Mouse (Mus musculus): Measurements from ENCODE around the gene Dpagt1. TPM values are rescaled to one million over a fixed set of nuclear protein-coding genes. Genes with fewer than 3 reads are reported as not detected.
A peak's percentile ranks its signal among the peaks of the same experiment; 100 is the strongest.

Dpagt1 gene
- total and polyA plus RNA-seq, 3 experiments = 14.9 to 43.5 TPM; not detected in 1

GRCm38 (mm10) chr9:44317452-44317851 lies 8.4 kb upstream of the Dpagt1 start:
- Histone ChIP-seq H3K27ac (ENCODE audit: control insufficient read depth, low read depth, low read length) (no peak overlapping the region), H3K79me2 (ENCODE audit: control insufficient read depth, insufficient read depth, low read length, poor library complexity) (peaks cover 9% of the 10 kb centered on the region; the same call in 1 of the 2 replicates), H3K36me3 (ENCODE audit: control insufficient read depth in 1 of 2, insufficient read depth in 2 of 2, low read length in 2 of 2) (peaks cover 0 to 10% of the 10 kb centered on the region in 2 experiments; a peak in 2 of 4 replicates), H3K9ac (ENCODE audit: control insufficient read depth, low read depth, low read length, poor library complexity, severe bottlenecking) (no peak overlapping the region), H3K4me1 (ENCODE audit: control insufficient read depth in 1 of 2, insufficient read depth in 2 of 2, low read length in 2 of 2) (peaks cover 8 to 12% of the 10 kb centered on the region in 2 experiments), H3K9me3 (replicated peaks; ENCODE audit: insufficient read depth, low read length) (no peaks in the 10 kb centered on the region), H3K27me3 (ENCODE audit: control insufficient read depth in 1 of 2, insufficient read depth in 2 of 2, low read length in 2 of 2) (no peaks in the 10 kb centered on the region), H3K4me3 (ENCODE audit: control insufficient read depth in 1 of 2, insufficient read depth in 1 of 2, low read depth in 2 of 2, low read length in 2 of 2) (no peak overlapping the region)
- no peak for DNase-seq (ENCODE audit: low read depth, low spot score)
- TF ChIP-seq E2F4 (IDR thresholded peaks at IDR 0.05; ENCODE audit: borderline replicate concordance, low read depth, low read length) (no peak), USF1 (IDR thresholded peaks at IDR 0.05; ENCODE audit: low read depth, low read length) (peak; percentile 73), BHLHE40 (IDR thresholded peaks at IDR 0.05; ENCODE audit: borderline replicate concordance, low read depth, low read length) (no peak)

- Histone ChIP-seq H3K4me1 (ENCODE audit: control insufficient read depth in 1 of 2, insufficient read depth in 2 of 2, low read length in 2 of 2) (peaks cover 8 to 12% of the 10 kb centered on the region in 2 experiments), H3K9ac (ENCODE audit: control insufficient read depth, low read depth, low read length, poor library complexity, severe bottlenecking) (no peak overlapping the region), H3K36me3 (ENCODE audit: control insufficient read depth in 1 of 2, insufficient read depth in 2 of 2, low read length in 2 of 2) (peaks cover 0 to 10% of the 10 kb centered on the region in 2 experiments; a peak in 2 of 4 replicates), H3K9me3 (replicated peaks; ENCODE audit: insufficient read depth, low read length) (no peaks in the 10 kb centered on the region), H3K79me2 (ENCODE audit: control insufficient read depth, insufficient read depth, low read length, poor library complexity) (peaks cover 9% of the 10 kb centered on the region; the same call in 1 of the 2 replicates), H3K27me3 (ENCODE audit: control insufficient read depth in 1 of 2, insufficient read depth in 2 of 2, low read length in 2 of 2) (no peaks in the 10 kb centered on the region), H3K27ac (ENCODE audit: control insufficient read depth, low read depth, low read length) (no peak overlapping the region), H3K4me3 (ENCODE audit: control insufficient read depth in 1 of 2, insufficient read depth in 1 of 2, low read depth in 2 of 2, low read length in 2 of 2) (no peak overlapping the region)
- TF ChIP-seq TCF12 (IDR thresholded peaks at IDR 0.05; ENCODE audit: low read depth, low read length) (no peak), MAX (IDR thresholded peaks at IDR 0.05; ENCODE audit: low read length) (no peak), USF2 (IDR thresholded peaks at IDR 0.05; ENCODE audit: borderline replicate concordance in 1 of 2, insufficient read depth in 1 of 2, low read depth in 1 of 2, low read length in 2 of 2) (no peak), ZKSCAN1 (IDR thresholded peaks at IDR 0.05; ENCODE audit: low read depth, low read length) (no peak), HCFC1 (IDR thresholded peaks at IDR 0.05; ENCODE audit: low read depth, low read length) (no peak), ETS1 (IDR thresholded peaks at IDR 0.05; ENCODE audit: low read depth, low read length) (no peak), ZC3H11A (IDR thresholded peaks at IDR 0.05; ENCODE audit: low read depth, low read length) (no peak)
- no peak for DNase-seq (ENCODE audit: low read depth, low spot score)
Observed at GRCm38 (mm10) chr9:44318076-44318825, 7.6 kb upstream of the Dpagt1 start.

GRCm38 (mm10) chr9:44318826-44319095 lies 7.1 kb upstream of the Dpagt1 start:
- Histone ChIP-seq H3K27me3 (ENCODE audit: control insufficient read depth in 1 of 2, insufficient read depth in 2 of 2, low read length in 2 of 2) (no peaks in the 10 kb centered on the region), H3K9ac (ENCODE audit: control insufficient read depth, low read depth, low read length, poor library complexity, severe bottlenecking) (peak overlapping the region; percentile 85; the same call in 1 of the 2 replicates), H3K79me2 (ENCODE audit: control insufficient read depth, insufficient read depth, low read length, poor library complexity) (peaks cover 9% of the 10 kb centered on the region; the same call in 1 of the 2 replicates), H3K4me3 (ENCODE audit: control insufficient read depth in 1 of 2, insufficient read depth in 1 of 2, low read depth in 2 of 2, low read length in 2 of 2) (peak overlapping the region; percentile 93), H3K9me3 (replicated peaks; ENCODE audit: insufficient read depth, low read length) (no peaks in the 10 kb centered on the region), H3K27ac (ENCODE audit: control insufficient read depth, low read depth, low read length) (no peak overlapping the region), H3K4me1 (ENCODE audit: control insufficient read depth in 1 of 2, insufficient read depth in 2 of 2, low read length in 2 of 2) (peaks cover 8 to 12% of the 10 kb centered on the region in 2 experiments), H3K36me3 (ENCODE audit: control insufficient read depth in 1 of 2, insufficient read depth in 2 of 2, low read length in 2 of 2) (peaks cover 0 to 10% of the 10 kb centered on the region in 2 experiments; a peak in 2 of 4 replicates)
- no peak for DNase-seq (ENCODE audit: low read depth, low spot score)
- TF ChIP-seq NRF1 (IDR thresholded peaks at IDR 0.05; ENCODE audit: insufficient read depth, low read depth, low read length, poor library complexity, severe bottlenecking) (no peak), TBP (IDR thresholded peaks at IDR 0.05; ENCODE audit: low read depth, low read length) (no peak), UBTF (IDR thresholded peaks at IDR 0.05; ENCODE audit: borderline replicate concordance, insufficient read depth, low read depth, low read length) (no peak), KAT2A (conservative IDR thresholded peaks at IDR 0.05; ENCODE audit: low read depth, low read length) (no peak), MAZ (IDR thresholded peaks at IDR 0.05; ENCODE audit: low read depth, low read length) (no peak), USF1 (IDR thresholded peaks at IDR 0.05; ENCODE audit: low read depth, low read length) (no peak), POLR2AphosphoS5 (IDR thresholded peaks at IDR 0.05; ENCODE audit: borderline replicate concordance, low read depth, low read length) (no peak), MAX (IDR thresholded peaks at IDR 0.05; ENCODE audit: low read length) (no peak), ETS1 (IDR thresholded peaks at IDR 0.05; ENCODE audit: low read depth, low read length) (no peak), NELFE (IDR thresholded peaks at IDR 0.05; ENCODE audit: low read depth, low read length) (no peak), MXI1 (IDR thresholded peaks at IDR 0.05; ENCODE audit: low read depth, low read length) (no peak), GABPA (IDR thresholded peaks at IDR 0.05; ENCODE audit: low read depth, low read length) (no peak), CTCF (IDR thresholded peaks at IDR 0.05 in 2 of 3, conservative IDR thresholded peaks at IDR 0.05 in 1 of 3; ENCODE audit: control insufficient read depth in 1 of 3, insufficient read depth in 1 of 3, low read depth in 2 of 3, low read length in 3 of 3, poor library complexity in 1 of 3, severe bottlenecking in 1 of 3) (no peak), EP300 (IDR thresholded peaks at IDR 0.05; ENCODE audit: low read depth in 1 of 2, low read length in 2 of 2) (no peak), RAD21 (IDR thresholded peaks at IDR 0.05; ENCODE audit: low read depth, low read length) (no peak), CHD1 (IDR thresholded peaks at IDR 0.05; ENCODE audit: low read depth, low read length) (no peak), POLR2A (IDR thresholded peaks at IDR 0.05; ENCODE audit: control insufficient read depth in 1 of 2, insufficient read depth in 1 of 2, low read depth in 1 of 2, low read length in 2 of 2, poor library complexity in 1 of 2) (no peak)
